Mouse (Mus musculus): Measurements from ENCODE around the gene Hist1h4b. TPM values are rescaled to one million over a fixed set of nuclear protein-coding genes. Genes with fewer than 3 reads are reported as not detected.
A peak's percentile ranks its signal among the peaks of the same experiment; 100 is the strongest.
"Not testable (repeated sequence)": the region's sequence is repeated elsewhere in the genome, so short reads cannot be mapped to it uniquely, and the experiment has no call there.

Gene Hist1h4b
- polyA plus RNA-seq, 1 experiment from 2014 or later, result 4.9 TPM

DNA sequence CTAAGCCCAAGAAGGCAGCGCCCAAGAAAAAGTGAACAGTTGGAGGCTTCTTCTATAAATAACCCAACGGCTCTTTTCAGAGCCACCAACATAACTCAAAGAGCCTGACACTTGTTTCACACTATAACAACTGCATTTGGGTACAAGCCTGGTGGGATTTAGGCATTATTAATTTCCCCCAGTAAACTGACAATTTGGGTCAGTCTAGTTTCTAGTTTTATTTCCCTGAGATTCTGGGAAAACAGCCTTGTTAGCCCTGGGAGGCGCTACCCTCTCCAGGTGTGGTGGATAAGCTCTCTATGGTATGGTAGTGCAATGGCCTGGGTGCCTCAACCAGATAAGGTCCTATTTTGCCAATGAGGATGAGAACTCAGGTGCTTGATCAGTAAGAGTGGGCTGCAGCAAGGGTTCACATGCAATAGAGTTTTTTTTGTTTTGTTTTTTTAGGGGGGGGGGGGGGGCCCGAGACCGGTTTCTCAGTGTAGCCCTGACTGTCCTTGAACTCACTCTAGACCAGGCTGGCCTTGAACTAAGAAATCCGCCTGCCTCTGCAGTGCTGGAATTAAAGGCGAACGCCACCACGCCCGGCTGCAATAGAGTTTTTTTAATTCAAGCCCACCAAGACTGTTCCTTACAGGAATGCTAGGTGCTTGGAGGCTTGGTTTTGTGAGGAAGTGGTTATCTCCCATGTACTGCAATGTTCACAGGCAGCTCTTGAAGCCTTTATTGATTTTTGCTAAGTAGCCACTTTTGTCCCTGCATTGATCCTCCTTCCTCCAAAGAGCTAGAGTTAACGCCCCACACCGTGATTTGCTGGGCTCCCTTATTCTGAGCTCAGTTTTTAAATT is 7.7 kb downstream of the Hist1h4b start:
- no peaks in the 10 kb centered on the region for H3K36me3 ChIP-seq
- H3K9me3 ChIP-seq, result no peaks in the 10 kb centered on the region
- H3K4me1 ChIP-seq (replicated peaks), result peaks cover 41% of the 10 kb centered on the region
- H3K27me3 ChIP-seq (ENCODE audit: insufficient read depth, poor library complexity, severe bottlenecking), result no peaks in the 10 kb centered on the region
- H3K27ac ChIP-seq, result peak overlapping the region; percentile 94
- WGBS, result 34% methylated on average over 12 of the region's 12 CpGs
- DNase-seq (ENCODE audit: low spot score), result peak; percentile 47
- H3K4me3 ChIP-seq, result peak overlapping the region; percentile 66

DNA sequence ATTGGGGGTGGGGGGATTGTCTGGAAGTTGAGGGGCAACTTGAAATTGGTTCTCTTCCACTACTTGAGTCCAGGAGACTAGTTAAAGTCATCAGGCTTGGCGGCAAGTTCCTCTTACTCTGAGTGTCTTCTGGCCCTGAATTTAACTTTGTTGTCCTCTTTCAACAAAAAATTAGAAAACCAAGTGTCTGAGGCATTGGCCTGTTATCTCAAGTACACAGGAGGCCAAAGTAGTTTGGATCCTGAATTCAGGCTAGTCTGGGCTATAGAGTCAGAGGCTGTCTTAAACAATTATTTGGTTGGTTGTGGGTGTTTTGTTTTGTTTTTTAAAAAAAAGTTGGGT is 8.3 kb downstream of the Hist1h4b start:
- H3K4me1 ChIP-seq (replicated peaks), result peaks cover 35% of the 10 kb centered on the region
- WGBS, result 71% methylated on average over 1 of the region's 1 CpGs
- no peaks in the 10 kb centered on the region for H3K9me3 ChIP-seq
- no peaks in the 10 kb centered on the region for H3K27me3 ChIP-seq (ENCODE audit: insufficient read depth, poor library complexity, severe bottlenecking)
- H3K36me3 ChIP-seq, result no peaks in the 10 kb centered on the region
- H3K4me3 ChIP-seq, result peak overlapping the region; percentile 66; the same call in 1 of the 2 replicates
- 0 out of 2 replicates have a peak overlapping the region, but pooled peaks have one; percentile 94 for H3K27ac ChIP-seq
- DNase-seq (ENCODE audit: low spot score), result no peak

DNA sequence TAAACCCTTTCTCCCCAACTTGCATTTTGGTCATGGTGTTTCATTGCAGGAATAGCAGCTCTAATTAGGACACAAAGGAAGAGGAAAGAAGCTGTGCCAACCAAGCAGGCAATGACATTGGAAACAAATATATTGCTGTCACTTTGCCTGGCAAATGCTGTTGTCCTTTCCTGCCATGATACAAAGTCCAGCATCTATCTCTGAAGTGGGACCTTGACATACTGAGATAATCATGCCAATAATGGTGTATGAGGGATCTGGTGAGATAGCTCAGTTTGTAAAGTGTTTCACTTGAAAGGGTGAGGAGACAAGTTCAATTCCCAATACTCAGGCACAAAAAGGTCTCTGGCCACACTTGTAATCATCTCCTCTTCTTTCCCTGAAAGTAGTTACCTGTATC is 10.0 kb downstream of the Hist1h4b start:
- no peak for DNase-seq (ENCODE audit: low spot score)
- Histone ChIP-seq H3K27ac (no peak overlapping the region), H3K4me3 (no peak overlapping the region), H3K27me3 (ENCODE audit: insufficient read depth, poor library complexity, severe bottlenecking) (no peaks in the 10 kb centered on the region), H3K36me3 (no peaks in the 10 kb centered on the region), H3K9me3 (no peaks in the 10 kb centered on the region), H3K4me1 (replicated peaks) (peaks cover 29% of the 10 kb centered on the region)

DNA sequence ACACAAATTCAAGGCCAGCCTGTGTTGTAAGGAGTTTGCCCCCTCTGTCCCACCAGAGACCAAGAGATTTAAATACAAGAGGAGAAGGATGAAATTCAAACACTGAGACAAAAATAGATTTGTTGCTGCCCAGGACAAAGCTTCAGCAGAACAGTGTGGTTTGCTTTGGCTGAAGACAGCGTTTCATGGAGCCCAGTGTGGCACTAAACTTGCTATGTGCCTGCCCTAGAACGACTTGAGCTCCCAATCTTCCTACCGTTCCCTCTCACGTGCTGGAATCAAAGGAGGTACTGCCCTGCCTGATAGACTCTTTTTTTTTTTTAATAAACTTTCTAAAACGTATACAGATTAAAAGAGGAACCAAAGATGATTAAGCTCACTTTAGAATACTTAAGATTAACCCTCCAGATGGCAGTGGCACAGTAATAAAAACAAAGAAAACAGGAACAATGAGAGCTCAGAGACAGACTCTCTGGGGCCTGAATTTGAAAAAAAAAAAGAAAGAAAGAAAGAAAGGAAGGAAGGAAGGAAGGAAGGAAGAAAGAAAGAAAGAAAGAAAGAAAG is 12.1 kb downstream of the Hist1h4b start:
- Histone ChIP-seq H3K36me3 (no peaks in the 10 kb centered on the region), H3K4me1 (replicated peaks) (peaks cover 30% of the 10 kb centered on the region), H3K9me3 (no peaks in the 10 kb centered on the region), H3K27me3 (ENCODE audit: insufficient read depth, poor library complexity, severe bottlenecking) (no peaks in the 10 kb centered on the region), H3K4me3 (no peak overlapping the region), H3K27ac (no peak overlapping the region)
- WGBS, result 61% methylated on average over 5 of the region's 5 CpGs
- DNase-seq (ENCODE audit: low spot score), result no peak

DNA sequence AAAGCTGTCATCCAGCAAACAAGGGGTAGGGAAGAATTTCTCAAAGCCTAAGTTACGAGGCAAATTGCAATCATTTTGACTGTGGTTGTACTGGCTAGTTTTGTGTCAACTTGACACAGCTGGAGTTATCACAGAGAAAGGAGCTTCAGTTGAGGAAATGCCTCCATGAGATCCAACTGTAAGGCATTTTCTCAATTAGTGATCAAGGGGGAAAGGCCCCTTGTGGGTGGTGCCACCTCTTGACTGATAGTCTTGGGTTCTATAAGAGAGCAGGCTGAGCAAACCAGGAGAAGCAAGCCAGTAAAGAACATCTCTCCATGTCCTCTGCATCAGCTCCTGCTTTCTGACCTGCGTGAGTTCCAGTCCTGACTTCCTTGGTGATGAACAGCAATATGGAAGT is 12.8 kb downstream of the Hist1h4b start, which contains the start of gene Trim38:
TSS of gene Trim38 (plus strand) at position 301 of the 400 bp plus-strand sequence.
- not testable (repeated sequence) for DNase-seq (ENCODE audit: low spot score); H3K27me3 ChIP-seq (ENCODE audit: insufficient read depth, poor library complexity, severe bottlenecking); H3K4me3 ChIP-seq; H3K36me3 ChIP-seq; H3K9me3 ChIP-seq; H3K27ac ChIP-seq
- 92% methylated on average over 2 of the region's 2 CpGs for WGBS
- peaks cover 23% of the 10 kb centered on the region for H3K4me1 ChIP-seq (replicated peaks)

DNA sequence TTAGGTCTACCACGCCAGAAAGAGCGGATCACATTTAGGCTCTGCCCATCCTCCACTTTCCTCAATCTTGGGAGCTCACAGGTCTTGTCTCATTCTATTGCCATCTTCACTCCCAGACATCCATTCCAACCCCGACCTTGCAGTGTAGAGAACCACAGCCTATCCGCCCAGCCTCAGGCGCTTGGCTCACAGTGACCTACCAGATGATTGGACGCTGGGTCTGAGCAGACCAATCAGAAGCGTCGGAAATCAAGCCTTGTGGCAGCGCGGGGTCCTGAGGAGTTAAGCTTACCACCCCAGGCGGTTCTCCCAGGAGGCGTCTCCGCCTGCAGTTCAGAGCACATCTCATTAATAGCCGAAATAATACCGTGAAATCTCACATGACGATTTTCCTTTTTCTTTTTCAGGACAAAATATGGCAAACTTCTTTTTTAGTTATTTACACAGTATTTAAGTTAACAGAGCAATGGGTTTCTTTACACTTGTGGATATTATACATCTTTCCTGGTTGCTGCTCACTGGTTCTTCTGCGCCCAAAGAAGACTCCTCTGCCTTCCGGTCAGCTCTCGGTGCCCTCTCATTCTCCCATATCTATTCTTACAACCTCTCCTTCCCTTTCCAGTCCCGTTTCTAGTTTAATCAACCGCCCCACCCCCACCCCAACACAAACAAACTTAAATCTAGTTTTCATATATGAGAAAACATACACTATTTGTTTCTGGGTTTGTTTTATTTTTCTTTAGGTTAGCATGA is 15.9 kb downstream of the Hist1h4b start:
- DNase-seq (ENCODE audit: low spot score), result peak; percentile 71
- H3K4me3 ChIP-seq, result peak overlapping the region; percentile 28
- H3K27ac ChIP-seq, result peak overlapping the region; percentile 53
- no peaks in the 10 kb centered on the region for H3K9me3 ChIP-seq
- no peaks in the 10 kb centered on the region for H3K36me3 ChIP-seq
- no peaks in the 10 kb centered on the region for H3K27me3 ChIP-seq (ENCODE audit: insufficient read depth, poor library complexity, severe bottlenecking)
- WGBS, result 24% methylated on average over 21 of the region's 21 CpGs
- peaks cover 19% of the 10 kb centered on the region for H3K4me1 ChIP-seq (replicated peaks)

DNA sequence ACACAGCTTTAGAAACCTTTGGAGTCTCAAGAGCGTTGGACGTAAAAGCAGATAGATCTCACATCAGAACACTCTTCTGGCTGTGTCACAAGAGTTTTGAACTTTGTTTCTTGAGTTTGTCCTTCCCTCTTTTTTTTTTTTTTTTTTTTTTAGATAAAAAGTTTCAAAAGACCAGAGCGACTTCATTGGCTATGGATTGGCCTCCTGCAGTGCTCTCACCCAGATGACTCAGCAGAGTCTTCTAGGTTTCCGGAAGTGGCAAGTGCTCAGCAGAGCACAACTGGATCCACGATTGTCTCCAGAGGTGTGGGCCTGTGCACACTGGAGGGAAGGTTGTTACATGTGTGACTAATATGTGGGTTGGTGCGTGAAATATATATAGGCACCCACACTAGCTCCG is 21.5 kb downstream of the Hist1h4b start:
- Histone ChIP-seq H3K9me3 (no peaks in the 10 kb centered on the region), H3K4me1 (replicated peaks) (0 out of 2 replicates have a peak, but pooled peaks cover 2% of the 10 kb centered on the region), H3K27ac (no peak overlapping the region), H3K36me3 (no peaks in the 10 kb centered on the region), H3K27me3 (ENCODE audit: insufficient read depth, poor library complexity, severe bottlenecking) (no peaks in the 10 kb centered on the region), H3K4me3 (no peak overlapping the region)
- 93% methylated on average over 7 of the region's 7 CpGs for WGBS
- no peak for DNase-seq (ENCODE audit: low spot score)

DNA sequence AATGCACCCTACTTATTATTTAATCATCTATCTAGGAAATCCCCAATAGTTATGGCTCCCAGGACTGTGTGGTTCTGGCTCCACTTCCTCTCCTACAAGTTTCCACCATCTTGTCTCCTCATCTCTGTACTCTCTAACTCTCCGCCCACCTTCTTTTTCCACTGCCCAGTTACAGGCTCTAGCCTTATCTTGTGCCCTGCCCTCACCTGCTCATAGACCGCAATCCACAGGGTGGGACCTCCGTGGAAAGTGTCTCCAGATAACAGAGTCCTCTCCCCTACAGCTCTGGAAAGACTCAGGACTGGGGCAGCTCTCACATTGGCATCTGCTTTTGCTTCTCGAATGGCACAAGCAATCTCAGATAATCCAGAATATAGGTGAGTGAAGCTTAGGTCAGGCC is 22.2 kb downstream of the Hist1h4b start:
- WGBS, result 85% methylated on average over 4 of the region's 4 CpGs
- no peak for DNase-seq (ENCODE audit: low spot score)
- Histone ChIP-seq H3K27ac (no peak overlapping the region), H3K4me1 (replicated peaks) (no peaks in the 10 kb centered on the region), H3K9me3 (no peaks in the 10 kb centered on the region), H3K36me3 (no peaks in the 10 kb centered on the region), H3K4me3 (no peak overlapping the region), H3K27me3 (ENCODE audit: insufficient read depth, poor library complexity, severe bottlenecking) (no peaks in the 10 kb centered on the region)

DNA sequence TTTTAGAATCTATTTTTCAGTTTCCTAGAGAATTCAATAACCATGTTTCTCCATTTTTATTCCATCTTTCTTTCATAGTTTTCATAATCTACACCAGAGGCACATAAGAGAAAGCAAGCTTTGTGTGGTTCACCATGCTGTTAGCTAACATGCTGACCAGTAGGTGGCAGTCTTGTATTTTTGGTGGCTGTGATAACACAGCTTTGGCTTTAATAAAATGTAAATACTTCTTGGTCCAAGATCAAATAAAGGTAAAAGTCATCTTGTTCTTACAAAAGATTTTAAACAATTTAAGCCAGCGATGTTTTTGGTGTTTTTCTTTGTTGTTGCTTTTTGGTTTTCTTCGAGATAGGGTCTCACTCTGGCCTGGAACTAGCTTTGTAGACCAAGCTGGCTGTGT is 35.7 kb downstream of the Hist1h4b start:
- Histone ChIP-seq H3K27ac (no peak overlapping the region), H3K36me3 (no peaks in the 10 kb centered on the region), H3K4me3 (no peak overlapping the region), H3K4me1 (replicated peaks) (no peaks in the 10 kb centered on the region), H3K9me3 (no peaks in the 10 kb centered on the region), H3K27me3 (ENCODE audit: insufficient read depth, poor library complexity, severe bottlenecking) (no peaks in the 10 kb centered on the region)
- no peak for DNase-seq (ENCODE audit: low spot score)
- 43% methylated on average over 2 of the region's 2 CpGs for WGBS

DNA sequence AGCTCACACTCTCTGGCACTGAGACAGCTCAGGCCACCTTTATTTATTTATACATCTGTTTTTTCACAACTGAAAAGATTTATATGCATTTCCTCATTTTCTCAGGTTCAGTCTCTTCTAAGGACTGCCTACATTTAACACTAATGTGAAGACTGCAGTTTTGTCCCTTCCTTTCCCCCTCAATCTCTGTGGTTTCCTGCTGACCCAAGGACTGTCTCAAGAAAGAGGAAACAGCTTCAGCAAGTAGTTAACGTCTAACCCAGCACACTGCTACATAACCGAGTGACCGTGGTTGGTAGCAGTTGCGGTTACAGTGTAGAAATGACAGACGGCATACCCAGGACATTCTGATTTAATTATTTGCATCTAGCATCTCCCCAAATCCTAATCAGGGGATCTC is 42.6 kb downstream of the Hist1h4b start:
- DNase-seq (ENCODE audit: low spot score), result no peak
- Histone ChIP-seq H3K27me3 (ENCODE audit: insufficient read depth, poor library complexity, severe bottlenecking) (no peaks in the 10 kb centered on the region), H3K4me3 (no peak overlapping the region), H3K4me1 (replicated peaks) (no peaks in the 10 kb centered on the region), H3K27ac (no peak overlapping the region), H3K9me3 (no peaks in the 10 kb centered on the region), H3K36me3 (no peaks in the 10 kb centered on the region)
- 74% methylated on average over 5 of the region's 5 CpGs for WGBS

DNA sequence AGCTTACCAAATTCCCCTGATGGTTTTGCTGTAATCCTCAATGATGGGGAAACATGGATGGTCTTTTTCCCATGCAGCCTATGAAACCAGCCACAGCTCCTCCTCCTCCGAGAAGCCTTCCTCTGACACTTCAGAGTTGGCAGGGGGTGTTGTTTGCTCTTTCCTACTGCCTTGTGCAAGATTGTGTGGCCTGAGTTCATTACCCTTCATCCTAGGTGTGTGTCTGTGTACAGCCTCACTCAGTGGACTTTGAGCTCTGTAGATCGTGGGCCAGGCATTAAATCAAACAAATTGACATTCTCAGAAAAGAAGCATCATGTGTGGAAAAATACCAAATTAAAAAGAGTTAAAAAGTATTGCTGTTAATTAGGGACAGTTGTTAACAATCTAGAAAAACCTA is 47.7 kb downstream of the Hist1h4b start:
- WGBS, result 84% methylated on average over 2 of the region's 2 CpGs
- no peak overlapping the region for H3K27ac ChIP-seq
- no peaks in the 10 kb centered on the region for H3K9me3 ChIP-seq
- H3K4me3 ChIP-seq, result no peak overlapping the region
- no peaks in the 10 kb centered on the region for H3K4me1 ChIP-seq (replicated peaks)
- H3K27me3 ChIP-seq (ENCODE audit: insufficient read depth, poor library complexity, severe bottlenecking), result no peaks in the 10 kb centered on the region
- DNase-seq (ENCODE audit: low spot score), result no peak
- H3K36me3 ChIP-seq, result no peaks in the 10 kb centered on the region

DNA sequence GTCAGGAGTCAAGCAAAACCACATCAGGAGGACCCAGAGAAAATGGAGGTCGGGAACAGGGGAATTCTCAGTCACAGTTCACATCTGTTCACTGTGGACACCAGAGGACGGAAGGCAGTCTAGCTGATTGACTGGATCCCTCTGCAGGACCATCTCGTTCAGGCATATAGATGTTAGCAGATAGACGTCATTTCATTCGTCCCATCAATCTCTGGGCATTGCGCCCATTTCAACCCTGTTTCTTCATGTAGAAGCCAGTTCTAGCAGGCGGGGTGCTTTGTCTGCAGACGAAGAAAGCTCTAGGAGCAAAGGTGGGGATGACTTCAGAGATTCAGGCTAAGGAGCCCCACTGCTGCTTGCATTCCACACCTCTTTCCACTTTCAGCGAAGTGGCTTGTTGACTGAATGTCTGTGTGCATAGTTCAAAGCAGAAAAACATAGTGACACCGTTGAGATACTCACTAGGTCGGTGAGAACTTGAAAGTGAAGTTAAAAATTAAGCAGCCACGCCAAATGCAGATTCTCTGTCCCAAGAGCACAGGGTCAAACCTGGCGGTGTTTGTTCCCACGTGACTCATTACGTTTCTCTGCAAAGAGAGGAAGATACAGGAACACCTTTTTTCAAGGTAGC is 49.7 kb downstream of the Hist1h4b start, which contains the start of gene Slc17a2:
TSS of gene Slc17a2 (plus strand) at position 572 of the 631 bp plus-strand sequence.
- Histone ChIP-seq H3K27ac (no peak within 1 kb of the TSS), H3K9me3 (no peaks in the 10 kb centered on the region), H3K36me3 (no peaks in the 10 kb centered on the region), H3K4me1 (replicated peaks) (no peaks in the 10 kb centered on the region), H3K4me3 (no peak within 1 kb of the TSS), H3K27me3 (ENCODE audit: insufficient read depth, poor library complexity, severe bottlenecking) (no peaks in the 10 kb centered on the region)
- DNase-seq (ENCODE audit: low spot score), result no peak
- WGBS, result 88% methylated on average over 15 of the region's 15 CpGs
